Mouse (Mus musculus): ENCODE results near the gene Kmt2c.

GRCm38 (mm10) chr5:25246473-25246865 lies 252.1 kb downstream of the Kmt2c start:
- TF ChIP-seq CTCF (IDR thresholded peaks at IDR 0.05; ENCODE audit: extremely low read depth, insufficient read depth, insufficient read length, insufficient replicate concordance) (no peak), POLR2A (IDR thresholded peaks at IDR 0.05; ENCODE audit: low read depth, low read length) (no peak)
